Mouse (Mus musculus) kidney, embryonic 15.5 days (tissue): ENCODE measurements around the gene Epop. TPM values are rescaled to one million over a fixed set of nuclear protein-coding genes. Genes with fewer than 3 reads are reported as not detected.

Experiments
- ATAC-seq: fragments of 200-750 bp; cut with Nextera tagmentation; replicated peaks from 2 replicates; pipeline ENCODE4 v1.8.0; 2017; ENCODE audit warnings: moderate TSS enrichment; ENCODE audit not compliant: low FRiP score
- H3K27ac ChIP-seq: fragments of 300-500 bp; sonication (generic); 2 replicates; pipeline ENCODE4 v1.5.1; 2015; ENCODE audit warnings: mild to moderate bottlenecking, inconsistent platforms
- H3K27me3 ChIP-seq: fragments of 300-500 bp; sonication (generic); 2 replicates; pipeline ENCODE4 v1.6.1; 2015; ENCODE audit warnings: inconsistent platforms
- H3K36me3 ChIP-seq: fragments of 300-500 bp; sonication (generic); 2 replicates; pipeline ENCODE4 v1.6.1; 2015; ENCODE audit warnings: inconsistent platforms
- H3K4me1 ChIP-seq: fragments of 300-500 bp; sonication (generic); 2 replicates; pipeline ENCODE4 v1.6.1; 2015; ENCODE audit warnings: inconsistent platforms
- H3K4me2 ChIP-seq: fragments of 300-500 bp; sonication (generic); 2 replicates; pipeline ENCODE4 v1.6.1; 2015; ENCODE audit warnings: moderate library complexity, mild to moderate bottlenecking, inconsistent platforms
- H3K4me3 ChIP-seq: fragments of 300-500 bp; sonication (generic); replicated peaks from 2 replicates; pipeline ENCODE4 v1.5.1; 2015; ENCODE audit warnings: mild to moderate bottlenecking, inconsistent platforms
- H3K9ac ChIP-seq: fragments of 300-500 bp; sonication (generic); 2 replicates; pipeline ENCODE4 v1.6.1; 2015; ENCODE audit warnings: mild to moderate bottlenecking, inconsistent platforms
- H3K9me3 ChIP-seq: fragments of 300-500 bp; sonication (generic); replicated peaks from 2 replicates; pipeline ENCODE4 v1.6.1; 2016; ENCODE audit warnings: inconsistent platforms
- WGBS: fragments of 180-500 bp; shearing (Covaris S2); methylation state at CpG from one replicate; pipeline ENCODE4 v1.1.7; 2015; ENCODE audit warnings: mixed read lengths; 5-methylcytosine and 5-hydroxymethylcytosine counted together
- polyA plus RNA-seq: library from polyadenylated mRNA; unstranded; fragments of >200 nt; fragmentation: Nextera tagmentation; extraction: Ambion mirVana; gene quantifications from 2 replicates; pipeline ENCODE4 v1.2.1, GENCODE M21; 2015

Gene Epop
- polyA plus RNA-seq, 1 experiment from 2014 or later, result 5.1 TPM

GRCm38 (mm10) chr11:97599104-97599503 lies 30.4 kb downstream of the Epop start:
- WGBS, result 92% methylated on average over 8 of the region's 8 CpGs
- no peaks in the 10 kb centered on the region for H3K27me3 ChIP-seq
- H3K9ac ChIP-seq, result no peak overlapping the region
- ATAC-seq, result no peak
- no peaks in the 10 kb centered on the region for H3K36me3 ChIP-seq
- no peak overlapping the region for H3K4me2 ChIP-seq
- H3K4me1 ChIP-seq, result no peaks in the 10 kb centered on the region
- no peak overlapping the region for H3K4me3 ChIP-seq
- H3K27ac ChIP-seq, result no peak overlapping the region
- H3K9me3 ChIP-seq, result no peaks in the 10 kb centered on the region

DNA sequence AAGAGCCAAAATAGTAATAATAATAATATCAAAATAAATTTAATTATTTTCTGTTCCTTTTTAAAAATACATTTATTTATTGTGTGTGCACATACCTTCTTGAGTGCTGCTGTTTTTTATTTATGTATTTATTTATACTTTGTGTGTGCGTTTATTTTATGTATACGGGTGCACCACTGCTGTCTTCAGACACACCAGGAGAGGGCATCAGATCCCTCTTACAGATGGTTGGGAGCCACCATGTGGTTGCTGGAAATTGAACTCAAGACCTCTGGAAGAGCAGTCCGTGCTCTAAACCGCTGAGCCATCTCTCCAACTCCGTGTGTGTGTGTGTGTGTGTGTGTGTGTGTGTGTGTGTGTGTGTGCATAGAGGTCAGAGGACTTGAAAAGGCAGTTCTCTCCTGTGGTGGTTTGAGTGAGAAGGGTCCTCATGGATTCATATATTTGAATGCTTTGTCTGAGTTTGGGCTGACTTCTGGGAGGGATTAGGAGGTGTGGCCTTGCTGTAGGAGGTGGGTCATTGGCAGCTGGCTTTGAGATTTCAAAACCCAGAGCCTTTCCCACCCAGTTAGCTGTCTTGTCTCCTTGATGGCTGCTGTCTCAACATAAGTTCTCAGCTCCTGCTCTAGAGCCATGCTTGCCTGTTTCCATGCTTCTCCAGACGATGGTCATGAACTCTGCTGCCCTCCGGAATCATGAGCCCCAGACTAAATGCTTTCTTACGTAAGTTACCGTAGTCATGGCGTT lies 31.4 kb downstream of the Epop start:
- Histone ChIP-seq H3K9me3 (no peaks in the 10 kb centered on the region), H3K27me3 (no peaks in the 10 kb centered on the region), H3K36me3 (no peaks in the 10 kb centered on the region), H3K4me2 (no peak overlapping the region), H3K27ac (no peak overlapping the region), H3K4me3 (no peak overlapping the region), H3K9ac (no peak overlapping the region), H3K4me1 (no peaks in the 10 kb centered on the region)
- 80% methylated on average over 10 of the region's 10 CpGs for WGBS
- ATAC-seq, result no peak

DNA sequence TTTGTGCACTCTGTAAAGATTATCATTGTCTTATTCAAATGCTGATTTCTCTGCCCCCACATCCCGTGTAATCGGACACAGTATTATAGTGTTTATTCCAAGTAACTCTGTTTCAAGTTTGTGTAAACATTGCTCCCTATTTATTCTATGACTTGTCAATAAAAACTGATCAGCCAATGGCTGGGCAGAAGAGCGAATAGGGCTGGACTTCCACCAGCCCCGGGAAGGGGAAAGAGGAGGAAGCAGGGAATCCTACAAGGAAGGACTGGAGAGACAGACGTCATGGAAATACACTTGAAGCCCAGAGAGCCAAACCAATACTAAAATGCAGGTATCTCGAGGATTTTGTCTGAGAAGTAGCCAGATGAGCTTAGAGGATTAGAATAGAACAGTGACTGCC lies 35.4 kb downstream of the Epop start:
- Histone ChIP-seq H3K9ac (no peak overlapping the region), H3K4me1 (peaks cover 22% of the 10 kb centered on the region), H3K36me3 (no peaks in the 10 kb centered on the region), H3K27ac (no peak overlapping the region), H3K4me2 (no peak overlapping the region), H3K9me3 (no peaks in the 10 kb centered on the region), H3K4me3 (no peak overlapping the region), H3K27me3 (peaks cover 8% of the 10 kb centered on the region; the same call in 1 of the 2 replicates)
- 57% methylated on average over 6 of the region's 6 CpGs for WGBS
- no peak for ATAC-seq

GRCm38 (mm10) chr11:97591910-97592309 lies 37.6 kb downstream of the Epop start:
- peak; percentile 85 for ATAC-seq
- Histone ChIP-seq H3K27ac (peak overlapping the region; percentile 66), H3K27me3 (peaks cover 8% of the 10 kb centered on the region; the same call in 1 of the 2 replicates), H3K9ac (no peak overlapping the region), H3K4me2 (no peak overlapping the region), H3K36me3 (no peaks in the 10 kb centered on the region), H3K4me1 (peaks cover 24% of the 10 kb centered on the region), H3K4me3 (no peak overlapping the region), H3K9me3 (no peaks in the 10 kb centered on the region)
- WGBS, result 13% methylated on average over 5 of the region's 5 CpGs

DNA sequence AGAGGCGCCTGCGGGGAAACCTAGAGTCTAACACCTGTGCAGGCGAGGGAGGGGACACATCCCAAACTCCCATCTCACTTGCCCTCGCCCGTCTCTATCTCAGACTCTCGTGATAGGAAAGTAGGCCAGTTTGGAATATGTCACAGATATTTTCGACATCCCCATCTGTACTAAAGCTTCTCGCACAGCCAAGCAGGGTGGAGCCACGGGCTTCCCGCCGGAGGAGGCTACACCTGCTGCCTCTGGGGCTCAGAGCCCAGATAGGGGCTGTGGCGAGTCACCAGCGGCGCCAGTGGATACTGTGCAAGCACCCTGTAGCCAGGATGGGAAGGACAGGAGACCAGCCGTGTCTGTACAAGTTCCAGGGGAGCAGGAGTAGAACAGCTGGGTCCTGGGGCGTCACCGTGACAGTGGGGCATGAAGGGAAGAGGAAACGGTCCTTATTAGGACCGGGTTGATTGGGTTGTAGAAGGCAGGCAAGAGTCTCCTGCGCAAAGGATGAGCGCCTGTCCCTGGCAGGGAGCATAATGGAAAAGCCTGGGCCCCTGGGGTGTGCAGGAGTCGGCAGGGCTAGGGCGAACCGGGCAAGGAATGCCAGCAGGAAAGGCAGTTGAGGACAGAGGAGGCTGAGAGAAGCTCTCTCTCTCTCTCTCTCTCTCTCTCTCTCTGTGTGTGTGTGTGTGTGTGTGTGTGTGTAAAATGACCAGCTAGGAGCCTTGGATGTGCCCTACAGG lies 39.1 kb downstream of the Epop start:
- H3K9me3 ChIP-seq, result no peaks in the 10 kb centered on the region
- WGBS, result 43% methylated on average over 24 of the region's 24 CpGs
- H3K36me3 ChIP-seq, result no peaks in the 10 kb centered on the region
- no peak overlapping the region for H3K27ac ChIP-seq
- no peak overlapping the region for H3K4me3 ChIP-seq
- H3K27me3 ChIP-seq, result peaks cover 8% of the 10 kb centered on the region; the same call in 1 of the 2 replicates
- H3K4me1 ChIP-seq, result peaks cover 24% of the 10 kb centered on the region
- no peak overlapping the region for H3K9ac ChIP-seq
- no peak overlapping the region for H3K4me2 ChIP-seq
- no peak for ATAC-seq

DNA sequence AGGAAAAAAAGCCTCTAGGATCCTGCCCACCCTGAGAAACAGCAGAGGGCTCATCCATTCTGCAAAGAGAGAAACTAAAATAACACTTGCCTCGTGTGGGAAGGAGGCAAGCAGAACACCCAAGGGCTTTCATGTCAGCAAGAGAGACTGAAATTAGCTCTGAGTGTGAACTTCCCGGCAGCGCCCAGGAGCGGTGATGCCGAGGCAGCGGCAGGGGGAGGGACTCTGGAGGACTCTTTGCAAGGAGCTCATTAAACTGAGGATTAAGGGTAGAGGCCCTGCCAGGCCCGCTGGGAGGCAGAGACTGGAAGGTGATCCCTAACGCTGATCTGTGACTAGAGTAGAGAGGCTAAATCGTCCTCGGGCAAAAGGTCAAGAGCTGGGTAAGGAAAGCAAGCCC lies 40.3 kb downstream of the Epop start:
- Histone ChIP-seq H3K4me2 (no peak overlapping the region), H3K4me3 (no peak overlapping the region), H3K27ac (no peak overlapping the region), H3K36me3 (no peaks in the 10 kb centered on the region), H3K4me1 (peaks cover 27% of the 10 kb centered on the region), H3K27me3 (peaks cover 8% of the 10 kb centered on the region; the same call in 1 of the 2 replicates), H3K9me3 (no peaks in the 10 kb centered on the region), H3K9ac (no peak overlapping the region)
- 6% methylated on average over 10 of the region's 10 CpGs for WGBS
- ATAC-seq, result no peak

GRCm38 (mm10) chr11:97585932-97586331 lies 43.6 kb downstream of the Epop start:
- H3K9ac ChIP-seq, result no peak overlapping the region
- H3K36me3 ChIP-seq, result no peaks in the 10 kb centered on the region
- H3K4me1 ChIP-seq, result peaks cover 17% of the 10 kb centered on the region
- H3K27ac ChIP-seq, result peak overlapping the region; percentile 74
- no peaks in the 10 kb centered on the region for H3K9me3 ChIP-seq
- peak; percentile 52; the same call in 1 of the 2 replicates for ATAC-seq
- WGBS, result 43% methylated on average over 10 of the region's 10 CpGs
- no peak overlapping the region for H3K4me3 ChIP-seq
- no peak overlapping the region for H3K4me2 ChIP-seq
- peaks cover 9% of the 10 kb centered on the region; the same call in 1 of the 2 replicates for H3K27me3 ChIP-seq

- no peak overlapping the region for H3K9ac ChIP-seq
- H3K4me3 ChIP-seq, result no peak overlapping the region
- no peak for ATAC-seq
- peaks cover 10% of the 10 kb centered on the region for H3K4me1 ChIP-seq
- H3K9me3 ChIP-seq, result no peaks in the 10 kb centered on the region
- WGBS, result 68% methylated on average over 7 of the region's 7 CpGs
- no peaks in the 10 kb centered on the region for H3K36me3 ChIP-seq
- peaks cover 10% of the 10 kb centered on the region; the same call in 1 of the 2 replicates for H3K27me3 ChIP-seq
- no peak overlapping the region for H3K27ac ChIP-seq
- H3K4me2 ChIP-seq, result no peak overlapping the region
Observed at GRCm38 (mm10) chr11:97584476-97584875, 45.0 kb downstream of the Epop start.

DNA sequence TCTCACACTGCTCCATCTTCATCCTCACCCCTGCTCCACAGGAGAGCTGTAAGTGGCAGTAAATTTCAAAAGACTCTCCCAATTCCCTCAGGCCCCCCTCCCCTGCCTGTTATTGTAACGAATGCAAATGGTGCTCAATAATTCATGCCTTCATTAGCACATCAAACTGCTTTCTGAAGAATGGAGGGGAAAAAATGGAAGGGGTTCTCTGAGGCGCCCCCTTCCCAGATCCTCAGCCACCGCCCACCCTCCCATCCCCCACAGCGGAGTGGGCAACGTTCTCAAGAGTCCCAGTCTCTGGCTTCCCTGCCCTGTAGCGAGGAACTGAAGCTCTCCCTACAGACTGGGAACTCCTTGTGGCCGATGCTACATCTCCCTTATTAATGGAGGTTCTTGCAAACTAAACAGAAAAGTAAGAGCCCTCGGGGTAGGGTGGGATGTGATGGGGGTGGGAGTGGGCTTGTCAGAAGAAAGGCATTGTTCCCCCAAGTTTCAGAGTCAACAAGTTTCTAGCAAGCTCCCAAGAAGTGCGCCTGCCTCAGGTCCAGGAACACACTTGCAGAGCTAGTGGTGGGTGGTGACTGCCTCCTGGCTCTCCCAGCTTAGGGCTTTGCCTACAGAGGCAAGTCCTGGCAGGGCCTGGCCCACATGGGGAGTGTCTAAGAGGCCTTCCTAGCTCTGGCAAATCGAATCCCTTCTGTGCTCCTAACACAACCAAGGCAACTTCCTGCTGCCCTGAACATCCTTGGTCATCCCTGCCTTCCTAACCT lies 50.2 kb downstream of the Epop start:
- H3K4me2 ChIP-seq, result no peak overlapping the region
- H3K27me3 ChIP-seq, result peaks cover 57% of the 10 kb centered on the region
- peaks cover 32% of the 10 kb centered on the region for H3K4me1 ChIP-seq
- H3K27ac ChIP-seq, result peak overlapping the region; percentile 66; the same call in 1 of the 2 replicates
- H3K4me3 ChIP-seq, result no peak overlapping the region
- no peaks in the 10 kb centered on the region for H3K36me3 ChIP-seq
- no peaks in the 10 kb centered on the region for H3K9me3 ChIP-seq
- no peak for ATAC-seq
- 11% methylated on average over 10 of the region's 10 CpGs for WGBS
- H3K9ac ChIP-seq, result no peak overlapping the region

- ATAC-seq, result no peak
- no peak overlapping the region for H3K4me2 ChIP-seq
- H3K9ac ChIP-seq, result no peak overlapping the region
- 38% methylated on average over 2 of the region's 2 CpGs for WGBS
- H3K9me3 ChIP-seq, result no peaks in the 10 kb centered on the region
- H3K27ac ChIP-seq, result peak overlapping the region; percentile 66; the same call in 1 of the 2 replicates
- no peaks in the 10 kb centered on the region for H3K36me3 ChIP-seq
- no peak overlapping the region for H3K4me3 ChIP-seq
- H3K27me3 ChIP-seq, result peaks cover 66% of the 10 kb centered on the region
- H3K4me1 ChIP-seq, result peaks cover 40% of the 10 kb centered on the region
Observed at GRCm38 (mm10) chr11:97578286-97578685, 51.2 kb downstream of the Epop start.
